Mouse (Mus musculus): Measurements from ENCODE around the gene Slc41a2. TPM values are rescaled to one million over a fixed set of nuclear protein-coding genes. Genes with fewer than 3 reads are reported as not detected.

Slc41a2 gene
- polyA plus RNA-seq, 1 experiment from 2014 or later: 0.97 TPM

GRCm38 (mm10) chr10:83326648-83327285 lies 10.9 kb downstream of the Slc41a2 start:
- H3K4me2 ChIP-seq (ENCODE audit: low read depth): no peak overlapping the region
- no peak overlapping the region for H3K27ac ChIP-seq (ENCODE audit: low read depth, low read length)
- H3K36me3 ChIP-seq (ENCODE audit: control insufficient read depth, insufficient read depth, low read length): no peaks in the 10 kb centered on the region
- 93% methylated on average over 14 of the region's 14 CpGs for WGBS
- H3K27me3 ChIP-seq (ENCODE audit: control insufficient read depth, insufficient read depth, low read length): no peaks in the 10 kb centered on the region
- no peaks in the 10 kb centered on the region for H3K9me3 ChIP-seq (ENCODE audit: control insufficient read depth, low read length)
- no peaks in the 10 kb centered on the region for H3K4me1 ChIP-seq (ENCODE audit: control insufficient read depth, insufficient read depth, low read length)
- ATAC-seq (ENCODE audit: insufficient read depth, low FRiP score, low TSS enrichment) (no peak), DNase-seq (ENCODE audit: low spot score) (no peak)
- H3K9ac ChIP-seq (ENCODE audit: low read length): no peak overlapping the region
- no peak overlapping the region for H3K4me3 ChIP-seq (ENCODE audit: low read depth, low read length)

DNA sequence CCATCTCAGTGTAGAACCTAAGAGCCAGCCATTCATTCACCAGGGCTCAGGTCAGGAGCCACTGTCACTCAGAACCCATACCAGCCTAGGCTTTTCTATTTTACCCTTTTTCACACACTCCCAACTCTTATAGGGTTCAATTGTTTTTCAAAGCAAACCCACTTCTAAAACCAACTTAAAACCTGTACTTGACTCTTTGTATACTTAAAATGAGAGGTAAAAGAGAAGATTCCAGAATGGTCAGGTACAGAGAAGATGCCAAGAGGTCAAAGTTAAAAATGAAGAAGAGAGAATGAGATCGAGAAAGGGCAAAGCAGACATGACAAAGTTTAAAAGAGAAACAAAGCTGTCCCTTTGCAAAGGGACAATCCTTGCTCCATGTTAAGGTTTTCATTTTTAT lies 11.8 kb downstream of the Slc41a2 start:
- Histone ChIP-seq H3K9me3 (ENCODE audit: control insufficient read depth, low read length) (no peaks in the 10 kb centered on the region), H3K27ac (ENCODE audit: low read depth, low read length) (no peak overlapping the region), H3K36me3 (ENCODE audit: control insufficient read depth, insufficient read depth, low read length) (no peaks in the 10 kb centered on the region), H3K9ac (ENCODE audit: low read length) (no peak overlapping the region), H3K4me2 (ENCODE audit: low read depth) (no peak overlapping the region), H3K4me1 (ENCODE audit: control insufficient read depth, insufficient read depth, low read length) (no peaks in the 10 kb centered on the region), H3K4me3 (ENCODE audit: low read depth, low read length) (no peak overlapping the region), H3K27me3 (ENCODE audit: control insufficient read depth, insufficient read depth, low read length) (no peaks in the 10 kb centered on the region)
- DNase-seq (ENCODE audit: low spot score): no peak
- 89% methylated on average over 1 of the region's 1 CpGs for WGBS
- ATAC-seq (ENCODE audit: insufficient read depth, low FRiP score, low TSS enrichment): no peak

- H3K9me3 ChIP-seq (ENCODE audit: control insufficient read depth, low read length): no peaks in the 10 kb centered on the region
- WGBS: 74% methylated on average over 3 of the region's 3 CpGs
- ATAC-seq (ENCODE audit: insufficient read depth, low FRiP score, low TSS enrichment): no peak
Observed at GRCm38 (mm10) chr10:83324871-83325270, 12.8 kb downstream of the Slc41a2 start.

DNA sequence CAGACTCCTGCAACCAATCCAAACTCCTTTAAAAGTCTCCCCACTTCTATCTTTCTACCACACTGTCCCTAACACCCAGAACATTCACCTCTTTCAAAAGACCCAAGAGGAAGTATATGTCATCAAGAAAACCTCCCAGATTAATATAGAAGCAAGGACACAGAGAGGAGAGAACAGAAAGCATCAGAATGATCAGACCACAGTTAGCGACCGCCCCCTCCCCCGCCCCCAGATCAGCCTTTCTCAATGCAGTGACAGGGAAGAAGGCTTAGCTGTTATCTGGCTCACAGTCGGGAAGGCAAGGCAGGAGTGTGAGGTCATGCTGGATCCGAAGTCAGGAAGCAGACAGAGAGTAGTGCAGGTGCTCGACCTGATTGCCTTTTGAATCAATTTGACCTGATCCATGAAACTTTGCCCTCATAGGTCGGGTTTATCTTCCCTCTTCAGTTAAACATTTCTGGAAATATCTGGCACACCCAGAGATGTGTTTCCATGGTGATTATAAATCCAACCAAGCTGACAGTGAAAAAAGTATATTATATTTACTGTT lies 15.1 kb downstream of the Slc41a2 start:
- no peaks in the 10 kb centered on the region for H3K4me1 ChIP-seq (ENCODE audit: control insufficient read depth, insufficient read depth, low read length)
- H3K27me3 ChIP-seq (ENCODE audit: control insufficient read depth, insufficient read depth, low read length): no peaks in the 10 kb centered on the region
- H3K9me3 ChIP-seq (ENCODE audit: control insufficient read depth, low read length): no peaks in the 10 kb centered on the region
- no peak overlapping the region for H3K4me2 ChIP-seq (ENCODE audit: low read depth)
- ATAC-seq (ENCODE audit: insufficient read depth, low FRiP score, low TSS enrichment) (no peak), DNase-seq (ENCODE audit: low spot score) (no peak)
- 53% methylated on average over 7 of the region's 7 CpGs for WGBS
- no peak overlapping the region for H3K27ac ChIP-seq (ENCODE audit: low read depth, low read length)
- no peak overlapping the region for H3K4me3 ChIP-seq (ENCODE audit: low read depth, low read length)
- no peaks in the 10 kb centered on the region for H3K36me3 ChIP-seq (ENCODE audit: control insufficient read depth, insufficient read depth, low read length)
- H3K9ac ChIP-seq (ENCODE audit: low read length): no peak overlapping the region

More at GRCm38 (mm10) chr10:83324871-83325270, 12.8 kb downstream of the Slc41a2 start:
- H3K27me3 ChIP-seq (ENCODE audit: control insufficient read depth, insufficient read depth, low read length): no peaks in the 10 kb centered on the region
- no peak overlapping the region for H3K9ac ChIP-seq (ENCODE audit: low read length)
- no peak overlapping the region for H3K4me3 ChIP-seq (ENCODE audit: low read depth, low read length)
- H3K4me1 ChIP-seq (ENCODE audit: control insufficient read depth, insufficient read depth, low read length): no peaks in the 10 kb centered on the region
- H3K27ac ChIP-seq (ENCODE audit: low read depth, low read length): no peak overlapping the region
- H3K36me3 ChIP-seq (ENCODE audit: control insufficient read depth, insufficient read depth, low read length): no peaks in the 10 kb centered on the region
- no peak for DNase-seq (ENCODE audit: low spot score)
- no peak overlapping the region for H3K4me2 ChIP-seq (ENCODE audit: low read depth)

DNA sequence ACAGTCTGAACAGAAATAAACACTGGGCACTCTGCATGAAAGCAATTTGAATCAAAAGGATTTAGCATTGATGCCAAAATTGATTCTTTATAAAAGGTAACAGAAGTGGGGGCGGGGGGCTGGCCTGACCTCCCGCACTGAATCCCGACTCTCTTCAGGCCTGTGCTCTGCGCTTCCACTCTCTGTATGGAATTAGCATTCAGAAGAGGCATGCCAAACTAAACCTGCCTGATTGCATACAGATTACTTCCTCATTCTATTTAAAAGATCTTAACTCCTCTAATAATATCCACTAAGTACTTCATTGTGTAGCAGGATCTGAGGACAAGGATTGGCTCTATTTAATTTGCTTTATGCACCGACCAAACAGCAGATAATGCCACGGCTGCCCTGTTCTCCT lies 16.2 kb downstream of the Slc41a2 start:
- Histone ChIP-seq H3K27me3 (ENCODE audit: control insufficient read depth, insufficient read depth, low read length) (no peaks in the 10 kb centered on the region), H3K4me3 (ENCODE audit: low read depth, low read length) (no peak overlapping the region), H3K9me3 (ENCODE audit: control insufficient read depth, low read length) (no peaks in the 10 kb centered on the region), H3K4me2 (ENCODE audit: low read depth) (no peak overlapping the region), H3K9ac (ENCODE audit: low read length) (no peak overlapping the region), H3K36me3 (ENCODE audit: control insufficient read depth, insufficient read depth, low read length) (no peaks in the 10 kb centered on the region), H3K4me1 (ENCODE audit: control insufficient read depth, insufficient read depth, low read length) (no peaks in the 10 kb centered on the region), H3K27ac (ENCODE audit: low read depth, low read length) (no peak overlapping the region)
- 88% methylated on average over 6 of the region's 6 CpGs for WGBS
- ATAC-seq (ENCODE audit: insufficient read depth, low FRiP score, low TSS enrichment) (no peak), DNase-seq (ENCODE audit: low spot score) (no peak)

- no peaks in the 10 kb centered on the region for H3K9me3 ChIP-seq (ENCODE audit: control insufficient read depth, low read length)
- H3K4me3 ChIP-seq (ENCODE audit: low read depth, low read length): no peak overlapping the region
- ATAC-seq (ENCODE audit: insufficient read depth, low FRiP score, low TSS enrichment) (no peak), DNase-seq (ENCODE audit: low spot score) (no peak)
- no peaks in the 10 kb centered on the region for H3K4me1 ChIP-seq (ENCODE audit: control insufficient read depth, insufficient read depth, low read length)
- WGBS: 88% methylated on average over 7 of the region's 7 CpGs
- H3K4me2 ChIP-seq (ENCODE audit: low read depth): no peak overlapping the region
- H3K9ac ChIP-seq (ENCODE audit: low read length): no peak overlapping the region
- H3K36me3 ChIP-seq (ENCODE audit: control insufficient read depth, insufficient read depth, low read length): no peaks in the 10 kb centered on the region
- no peak overlapping the region for H3K27ac ChIP-seq (ENCODE audit: low read depth, low read length)
- no peaks in the 10 kb centered on the region for H3K27me3 ChIP-seq (ENCODE audit: control insufficient read depth, insufficient read depth, low read length)
Observed at GRCm38 (mm10) chr10:83320870-83321269, 16.8 kb downstream of the Slc41a2 start.

DNA sequence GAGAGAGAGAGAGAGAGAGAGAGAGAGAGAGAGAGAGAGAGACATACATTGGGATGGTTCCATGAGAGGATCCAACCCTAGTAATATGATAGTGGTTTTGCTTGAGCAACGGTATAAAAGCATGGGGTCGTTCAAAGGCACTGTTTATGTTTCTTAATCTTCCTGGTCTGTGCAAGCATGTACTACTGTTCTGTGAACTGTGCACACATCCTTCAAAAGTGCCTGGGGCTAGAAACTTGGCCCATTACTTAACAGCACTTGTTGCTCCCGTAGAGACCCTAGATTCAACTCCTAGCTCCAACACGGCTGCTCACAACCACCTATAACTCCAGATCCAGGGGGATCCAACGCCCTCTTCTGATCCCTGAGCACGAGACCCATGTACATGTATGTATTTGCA lies 17.3 kb downstream of the Slc41a2 start:
- Histone ChIP-seq H3K27ac (ENCODE audit: low read depth, low read length) (no peak overlapping the region), H3K4me2 (ENCODE audit: low read depth) (no peak overlapping the region), H3K9me3 (ENCODE audit: control insufficient read depth, low read length) (no peaks in the 10 kb centered on the region), H3K36me3 (ENCODE audit: control insufficient read depth, insufficient read depth, low read length) (no peaks in the 10 kb centered on the region), H3K9ac (ENCODE audit: low read length) (no peak overlapping the region), H3K27me3 (ENCODE audit: control insufficient read depth, insufficient read depth, low read length) (no peaks in the 10 kb centered on the region), H3K4me1 (ENCODE audit: control insufficient read depth, insufficient read depth, low read length) (no peaks in the 10 kb centered on the region), H3K4me3 (ENCODE audit: low read depth, low read length) (no peak overlapping the region)
- 85% methylated on average over 6 of the region's 6 CpGs for WGBS
- DNase-seq (ENCODE audit: low spot score): no peak
- no peak for ATAC-seq (ENCODE audit: insufficient read depth, low FRiP score, low TSS enrichment)

- no peaks in the 10 kb centered on the region for H3K9me3 ChIP-seq (ENCODE audit: control insufficient read depth, low read length)
- H3K9ac ChIP-seq (ENCODE audit: low read length): no peak overlapping the region
- ATAC-seq (ENCODE audit: insufficient read depth, low FRiP score, low TSS enrichment) (no peak), DNase-seq (ENCODE audit: low spot score) (no peak)
- WGBS: 89% methylated on average over 5 of the region's 5 CpGs
- no peaks in the 10 kb centered on the region for H3K27me3 ChIP-seq (ENCODE audit: control insufficient read depth, insufficient read depth, low read length)
- H3K4me2 ChIP-seq (ENCODE audit: low read depth): no peak overlapping the region
- H3K36me3 ChIP-seq (ENCODE audit: control insufficient read depth, insufficient read depth, low read length): no peaks in the 10 kb centered on the region
- H3K4me1 ChIP-seq (ENCODE audit: control insufficient read depth, insufficient read depth, low read length): no peaks in the 10 kb centered on the region
- no peak overlapping the region for H3K27ac ChIP-seq (ENCODE audit: low read depth, low read length)
- no peak overlapping the region for H3K4me3 ChIP-seq (ENCODE audit: low read depth, low read length)
Observed at GRCm38 (mm10) chr10:83313033-83313432, 24.6 kb downstream of the Slc41a2 start.

DNA sequence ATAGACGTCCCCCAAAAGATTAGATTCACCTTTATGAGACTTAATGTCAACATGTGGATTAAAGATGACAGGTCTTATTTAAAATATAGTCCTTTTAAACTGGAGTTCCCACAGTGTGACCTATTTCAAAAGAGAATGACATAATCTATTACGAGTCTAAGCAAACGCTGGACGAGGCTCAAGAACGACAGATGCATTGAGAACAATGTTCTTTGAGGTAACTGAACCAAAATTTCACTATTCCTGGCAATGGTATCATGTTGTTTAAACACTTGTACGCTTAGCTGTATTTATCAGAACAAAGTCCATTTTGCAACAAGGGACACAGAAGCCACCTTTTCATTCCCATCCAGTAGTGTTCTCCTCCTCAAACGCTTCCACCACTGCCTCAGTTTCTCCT lies 27.3 kb downstream of the Slc41a2 start:
- 94% methylated on average over 7 of the region's 7 CpGs for WGBS
- Histone ChIP-seq H3K4me1 (ENCODE audit: control insufficient read depth, insufficient read depth, low read length) (no peaks in the 10 kb centered on the region), H3K36me3 (ENCODE audit: control insufficient read depth, insufficient read depth, low read length) (no peaks in the 10 kb centered on the region), H3K27ac (ENCODE audit: low read depth, low read length) (no peak overlapping the region), H3K4me2 (ENCODE audit: low read depth) (no peak overlapping the region), H3K9ac (ENCODE audit: low read length) (no peak overlapping the region), H3K27me3 (ENCODE audit: control insufficient read depth, insufficient read depth, low read length) (no peaks in the 10 kb centered on the region), H3K4me3 (ENCODE audit: low read depth, low read length) (no peak overlapping the region), H3K9me3 (ENCODE audit: control insufficient read depth, low read length) (no peaks in the 10 kb centered on the region)
- DNase-seq (ENCODE audit: low spot score) (no peak), ATAC-seq (ENCODE audit: insufficient read depth, low FRiP score, low TSS enrichment) (no peak)

Measured in neural tube, embryonic 11.5 days (tissue).